Mouse (Mus musculus): ENCODE results near the gene Runx3.

- TF ChIP-seq CTCF (IDR thresholded peaks at IDR 0.05; ENCODE audit: control insufficient read depth, insufficient read depth, insufficient replicate concordance, low read depth, low read length) (no peak), POLR2A (IDR thresholded peaks at IDR 0.05; ENCODE audit: control insufficient read depth, low read depth, low read length) (no peak)
Measured at GRCm38 (mm10) chr4:135171304-135171875, 50.9 kb downstream of the Runx3 start.

Measured in testis, adult 2 months (tissue).